Mouse (Mus musculus) c-Kit-negative CD71-positive TER-119-positive erythroid progenitor cells, embryonic 14.5 days (primary cell): ENCODE measurements around the gene Klk1b8.
"Not testable (repeated sequence)": the region's sequence is repeated elsewhere in the genome, so short reads cannot be mapped to it uniquely, and the experiment has no call there.

Experiments used
- DNase-seq: peaks from one replicate; pipeline ENCODE4 v3.0.0-alpha.2; 2013; ENCODE audit warnings: low read depth, low spot score

The Klk1b8 gene

GRCm38 (mm10) chr7:43995577-43995976 is 45.1 kb downstream of the Klk1b8 start, which contains the start of gene Klk1b11:
Gene Klk1b11, plus strand, starts transcription at chr7:43995877.
- not testable (repeated sequence) for DNase-seq
